Mouse (Mus musculus) C2C12 (cell line): ENCODE data around the gene Slc12a5. TPM values are rescaled to one million over a fixed set of nuclear protein-coding genes. Genes with fewer than 3 reads are reported as not detected.

Source experiments
- H3K27me3 ChIP-seq: one replicate; pipeline ENCODE4 v1.6.1; 2011; ENCODE audit not compliant: control insufficient read depth, insufficient read depth, insufficient read length
- H3K36me3 ChIP-seq: one replicate; pipeline ENCODE4 v1.6.1; 2011; ENCODE audit not compliant: control insufficient read depth, insufficient read depth
- H3K4me3 ChIP-seq: one replicate; pipeline ENCODE4 v1.5.1; 2011; ENCODE audit warnings: mild to moderate bottlenecking, control low read depth; ENCODE audit not compliant: poor library complexity, insufficient read depth, severe bottlenecking
- H3K79me2 ChIP-seq: one replicate; pipeline ENCODE4 v1.6.1; 2011; ENCODE audit not compliant: control insufficient read depth, insufficient read depth
- H3K79me3 ChIP-seq: one replicate; pipeline ENCODE4 v1.6.1; 2011; ENCODE audit warnings: low read depth, control low read depth
- H3ac ChIP-seq: one replicate; pipeline ENCODE3; 2011; ENCODE audit warnings: low read depth; ENCODE audit not compliant: control insufficient read depth, insufficient read length
- CEBPB ChIP-seq: IDR thresholded peaks from one replicate; pipeline ENCODE4 v1.6.1; 2011; ENCODE audit warnings: low read depth, mild to moderate bottlenecking, control low read depth, moderate library complexity
- CTCF ChIP-seq: IDR thresholded peaks from one replicate; pipeline ENCODE4 v1.5.1; 2011; ENCODE audit not compliant: control insufficient read depth, insufficient read depth, insufficient read length
- FOSL1 ChIP-seq: IDR thresholded peaks from one replicate; pipeline ENCODE4 v1.8.0; 2011; ENCODE audit warnings: mild to moderate bottlenecking, low read length; ENCODE audit not compliant: poor library complexity, insufficient read depth, severe bottlenecking
- MAX ChIP-seq: IDR thresholded peaks from one replicate; pipeline ENCODE4 v1.6.1; 2011; ENCODE audit warnings: mild to moderate bottlenecking, control low read depth
- MYOD1 ChIP-seq: IDR thresholded peaks from one replicate; pipeline ENCODE4 v1.6.1; 2011; ENCODE audit warnings: low read depth; ENCODE audit not compliant: control insufficient read depth, insufficient read length
- MYOG ChIP-seq: IDR thresholded peaks from one replicate; pipeline ENCODE4 v1.6.1; 2011; ENCODE audit not compliant: control insufficient read depth, insufficient read length; ENCODE audit errors: extremely low read depth
- USF1 ChIP-seq: IDR thresholded peaks from one replicate; pipeline ENCODE4 v1.6.1; 2011; ENCODE audit warnings: low read depth, mild to moderate bottlenecking, control low read depth, moderate library complexity
- long read RNA-seq, 2 experiments: library from polyadenylated mRNA; unstranded; transcript quantifications; one replicate each; pipeline ENCODE4 v2.0.0; 2019 to 2020
- polyA plus RNA-seq: library from polyadenylated mRNA; unstranded; fragments of >200 nt; fragmentation: generic; extraction: Trizol; gene quantifications from one replicate; pipeline ENCODE4 v1.2.1, GENCODE M21; 2012; ENCODE audit warnings: missing spikeins

Gene Slc12a5
- 0.12 TPM for polyA plus RNA-seq
- long read RNA-seq, experiment 1 = 0 reads
- long read RNA-seq, experiment 2 = 0 reads

- peak within 1 kb of the TSS; percentile 18 for H3K4me3 ChIP-seq
- no peaks in the 10 kb centered on the region for H3K79me3 ChIP-seq
- no peaks in the 10 kb centered on the region for H3K36me3 ChIP-seq
- peak within 1 kb of the TSS; percentile 16 for H3ac ChIP-seq
- no peaks in the 10 kb centered on the region for H3K79me2 ChIP-seq
- TF ChIP-seq MYOD1 (no peak), MAX (no peak), CEBPB (no peak), MYOG (no peak), FOSL1 (no peak), USF1 (no peak), CTCF (no peak)
- peaks cover 8% of the 10 kb centered on the region for H3K27me3 ChIP-seq
These were observed at the start of gene Slc12a5 for GRCm38 (mm10) chr2:164960716-164961441. Gene Slc12a5, plus strand, starts transcription at chr2:164960802.

- H3K27me3 ChIP-seq = no peaks in the 10 kb centered on the region
- no peak for TF ChIP-seq MYOG
- no peak for TF ChIP-seq MYOD1
- peak; percentile 10 for TF ChIP-seq USF1
- TF ChIP-seq CTCF = no peak
- TF ChIP-seq CEBPB = no peak
- TF ChIP-seq FOSL1 = no peak
- TF ChIP-seq MAX = peak; percentile 99
These were observed 49.2 kb upstream of the Slc12a5 start, which contains the start of gene Zfp335 for GRCm38 (mm10) chr2:164911086-164912048. Gene Zfp335, minus strand, starts transcription at chr2:164911757.

GRCm38 (mm10) chr2:164912151-164912550 is 48.5 kb upstream of the Slc12a5 start:
- peaks cover 21% of the 10 kb centered on the region for H3K79me3 ChIP-seq
- no peaks in the 10 kb centered on the region for H3K27me3 ChIP-seq
- H3ac ChIP-seq = peak overlapping the region; percentile 81
- TF ChIP-seq USF1 (no peak), MAX (peak; percentile 29), CTCF (no peak)
- H3K36me3 ChIP-seq = peaks cover 22% of the 10 kb centered on the region
- H3K79me2 ChIP-seq = peaks cover 61% of the 10 kb centered on the region
- H3K4me3 ChIP-seq = peak overlapping the region; percentile 98

More at GRCm38 (mm10) chr2:164911086-164912048, 49.2 kb upstream of the Slc12a5 start, which contains the start of gene Zfp335:
- peaks cover 30% of the 10 kb centered on the region for H3K36me3 ChIP-seq
- H3K79me2 ChIP-seq = peaks cover 61% of the 10 kb centered on the region
- H3ac ChIP-seq = peak within 1 kb of the TSS; percentile 81
- peaks cover 21% of the 10 kb centered on the region for H3K79me3 ChIP-seq
- peak within 1 kb of the TSS; percentile 98 for H3K4me3 ChIP-seq

- TF ChIP-seq USF1 = no peak
- TF ChIP-seq MYOG = no peak
- no peak for TF ChIP-seq CEBPB
- no peak for TF ChIP-seq CTCF
- no peak for TF ChIP-seq MAX
- TF ChIP-seq MYOD1 = no peak
- no peak for TF ChIP-seq FOSL1
- H3ac ChIP-seq = no peak overlapping the region
- no peaks in the 10 kb centered on the region for H3K27me3 ChIP-seq
- H3K79me3 ChIP-seq = peaks cover 21% of the 10 kb centered on the region
- H3K79me2 ChIP-seq = peaks cover 56% of the 10 kb centered on the region
- no peak overlapping the region for H3K4me3 ChIP-seq
- peaks cover 15% of the 10 kb centered on the region for H3K36me3 ChIP-seq
These were observed 47.7 kb upstream of the Slc12a5 start for GRCm38 (mm10) chr2:164912749-164913427.

GRCm38 (mm10) chr2:164913428-164913786 is 47.2 kb upstream of the Slc12a5 start:
- Histone ChIP-seq H3K27me3 (no peaks in the 10 kb centered on the region), H3ac (no peak overlapping the region), H3K79me3 (peaks cover 21% of the 10 kb centered on the region), H3K4me3 (no peak overlapping the region), H3K36me3 (peaks cover 10% of the 10 kb centered on the region), H3K79me2 (peaks cover 50% of the 10 kb centered on the region)
- no peak for TF ChIP-seq MYOG
- no peak for TF ChIP-seq CEBPB
- no peak for TF ChIP-seq CTCF
- TF ChIP-seq USF1 = no peak
- TF ChIP-seq MAX = no peak
- TF ChIP-seq FOSL1 = no peak
- no peak for TF ChIP-seq MYOD1
